Mouse (Mus musculus): ENCODE results near the gene Ipmk. TPM values are rescaled to one million over a fixed set of nuclear protein-coding genes. Genes with fewer than 3 reads are reported as not detected.
A peak's percentile ranks its signal among the peaks of the same experiment; 100 is the strongest.

Gene Ipmk
- polyA plus RNA-seq, 1 experiment from 2014 or later: 23.2 TPM

- Histone ChIP-seq H3K4me2 (replicated peaks) (no peak overlapping the region), H3K9ac (no peak overlapping the region), H3K36me3 (no peaks in the 10 kb centered on the region), H3K9me3 (no peaks in the 10 kb centered on the region), H3K4me1 (no peaks in the 10 kb centered on the region), H3K4me3 (no peak overlapping the region), H3K27me3 (replicated peaks) (no peaks in the 10 kb centered on the region), H3K27ac (no peak overlapping the region)
- WGBS: 69% methylated on average over 5 of the region's 5 CpGs
- no peak for ATAC-seq (ENCODE audit: low FRiP score, low read depth)
These were observed 62.4 kb downstream of the Ipmk start for GRCm38 (mm10) chr10:71409948-71410347.

- H3K27ac ChIP-seq: no peak overlapping the region
- H3K27me3 ChIP-seq (replicated peaks): no peaks in the 10 kb centered on the region
- no peaks in the 10 kb centered on the region for H3K9me3 ChIP-seq
- no peak for ATAC-seq (ENCODE audit: low FRiP score, low read depth)
- H3K4me1 ChIP-seq: no peaks in the 10 kb centered on the region
- 84% methylated on average over 12 of the region's 12 CpGs for WGBS
- no peak overlapping the region for H3K4me2 ChIP-seq (replicated peaks)
- no peaks in the 10 kb centered on the region for H3K36me3 ChIP-seq
- no peak overlapping the region for H3K4me3 ChIP-seq
- no peak overlapping the region for H3K9ac ChIP-seq
These were observed 65.8 kb downstream of the Ipmk start for GRCm38 (mm10) chr10:71413401-71413800.

DNA sequence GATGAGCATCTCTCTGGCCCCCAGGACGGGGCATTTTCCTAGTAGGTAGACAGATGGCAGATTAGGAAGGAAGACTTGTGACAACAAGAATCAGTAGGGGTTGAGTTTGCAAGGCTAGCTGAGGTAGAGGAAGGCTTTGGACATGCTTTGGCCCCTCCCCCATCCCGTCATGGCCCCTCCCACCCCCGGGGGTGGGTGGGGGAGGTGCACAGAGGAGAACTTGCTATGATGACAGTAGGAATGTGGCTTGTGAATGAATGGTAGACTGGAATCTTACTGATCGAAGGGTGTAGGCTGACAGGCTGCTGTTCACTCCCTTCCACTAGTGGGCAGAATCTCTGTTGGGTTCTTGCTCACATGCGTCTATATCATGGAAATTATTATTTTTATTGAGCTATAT, 74.0 kb downstream of the Ipmk start:
- H3K9ac ChIP-seq: no peak overlapping the region
- no peak overlapping the region for H3K27ac ChIP-seq
- H3K27me3 ChIP-seq (replicated peaks): no peaks in the 10 kb centered on the region
- no peak overlapping the region for H3K4me2 ChIP-seq (replicated peaks)
- ATAC-seq (ENCODE audit: low FRiP score, low read depth): no peak
- no peaks in the 10 kb centered on the region for H3K36me3 ChIP-seq
- WGBS: 61% methylated on average over 5 of the region's 5 CpGs
- H3K4me1 ChIP-seq: no peaks in the 10 kb centered on the region
- H3K4me3 ChIP-seq: no peak overlapping the region
- no peaks in the 10 kb centered on the region for H3K9me3 ChIP-seq

GRCm38 (mm10) chr10:71422047-71423037, 74.8 kb downstream of the Ipmk start:
- Histone ChIP-seq H3K9ac (no peak overlapping the region), H3K27me3 (replicated peaks) (no peaks in the 10 kb centered on the region), H3K4me2 (replicated peaks) (no peak overlapping the region), H3K27ac (no peak overlapping the region), H3K9me3 (no peaks in the 10 kb centered on the region), H3K36me3 (no peaks in the 10 kb centered on the region), H3K4me1 (no peaks in the 10 kb centered on the region), H3K4me3 (no peak overlapping the region)
- WGBS: 45% methylated on average over 14 of the region's 14 CpGs
- peak; percentile 44; the same call in 1 of the 2 replicates for ATAC-seq (ENCODE audit: low FRiP score, low read depth)

DNA sequence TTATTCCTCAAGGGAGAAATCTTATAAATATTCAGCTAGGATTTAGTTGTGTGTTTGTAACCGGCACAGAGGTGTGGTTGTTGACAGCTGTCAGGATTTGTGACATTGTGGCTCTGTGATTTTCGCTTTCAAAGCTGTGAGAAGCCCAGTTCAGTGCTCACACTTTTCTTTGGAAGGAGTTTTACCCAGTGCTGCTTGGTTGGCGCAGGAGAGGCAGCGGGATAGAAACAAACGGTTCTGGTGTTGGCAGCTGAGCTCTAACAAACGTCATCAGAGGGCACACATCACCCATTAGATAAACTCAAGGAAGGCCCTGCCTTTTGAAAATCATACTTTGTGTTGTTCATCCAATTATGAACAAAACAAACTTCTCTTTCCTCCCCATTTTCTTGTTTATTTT, 79.2 kb downstream of the Ipmk start:
- H3K27me3 ChIP-seq (replicated peaks): no peaks in the 10 kb centered on the region
- H3K4me3 ChIP-seq: no peak overlapping the region
- WGBS: 79% methylated on average over 6 of the region's 6 CpGs
- H3K9me3 ChIP-seq: no peaks in the 10 kb centered on the region
- no peak overlapping the region for H3K27ac ChIP-seq
- no peaks in the 10 kb centered on the region for H3K4me1 ChIP-seq
- no peaks in the 10 kb centered on the region for H3K36me3 ChIP-seq
- H3K9ac ChIP-seq: no peak overlapping the region
- no peak overlapping the region for H3K4me2 ChIP-seq (replicated peaks)
- ATAC-seq (ENCODE audit: low FRiP score, low read depth): no peak

GRCm38 (mm10) chr10:71427381-71427780, 79.8 kb downstream of the Ipmk start:
- no peak for ATAC-seq (ENCODE audit: low FRiP score, low read depth)
- Histone ChIP-seq H3K4me2 (replicated peaks) (no peak overlapping the region), H3K36me3 (no peaks in the 10 kb centered on the region), H3K4me3 (no peak overlapping the region), H3K4me1 (no peaks in the 10 kb centered on the region), H3K27me3 (replicated peaks) (no peaks in the 10 kb centered on the region), H3K9me3 (no peaks in the 10 kb centered on the region), H3K27ac (no peak overlapping the region), H3K9ac (no peak overlapping the region)
- WGBS: 82% methylated on average over 10 of the region's 10 CpGs

DNA sequence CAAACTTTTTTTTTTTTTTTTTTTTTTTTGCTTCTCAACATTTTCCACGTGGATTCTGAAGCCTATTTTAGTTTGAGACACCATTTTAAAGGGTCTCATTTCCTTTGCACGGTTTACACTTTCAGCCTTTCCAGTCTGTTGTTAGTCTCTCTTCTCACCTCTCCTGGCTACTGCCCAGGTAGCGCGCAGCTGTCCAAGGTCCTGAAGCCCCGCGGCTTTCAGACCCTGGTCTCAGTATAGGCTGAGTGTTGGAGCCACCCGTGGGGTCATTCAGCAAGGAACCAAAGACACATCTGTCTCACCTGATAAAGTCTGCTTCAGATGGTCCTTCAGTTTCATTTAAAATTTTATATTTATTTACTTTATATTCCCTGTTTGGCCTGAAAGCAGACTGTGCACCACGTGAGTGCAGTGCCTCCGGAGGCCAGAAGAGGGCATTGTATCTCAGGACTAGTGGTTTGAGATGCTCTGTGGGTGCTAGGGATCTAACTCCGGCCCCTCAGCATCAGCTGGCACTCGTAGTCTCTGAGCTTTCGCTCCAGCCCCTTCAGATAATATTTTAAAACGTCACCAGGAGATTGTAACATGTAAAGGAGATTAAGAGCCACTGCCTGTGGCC, 80.8 kb downstream of the Ipmk start:
- no peak for ATAC-seq (ENCODE audit: low FRiP score, low read depth)
- WGBS: 65% methylated on average over 13 of the region's 13 CpGs

GRCm38 (mm10) chr10:71430661-71431060, 83.1 kb downstream of the Ipmk start:
- WGBS: 94% methylated on average over 6 of the region's 6 CpGs
- no peaks in the 10 kb centered on the region for H3K9me3 ChIP-seq
- no peaks in the 10 kb centered on the region for H3K36me3 ChIP-seq
- H3K4me3 ChIP-seq: no peak overlapping the region
- H3K27me3 ChIP-seq (replicated peaks): no peaks in the 10 kb centered on the region
- no peak overlapping the region for H3K4me2 ChIP-seq (replicated peaks)
- no peak for ATAC-seq (ENCODE audit: low FRiP score, low read depth)
- H3K27ac ChIP-seq: no peak overlapping the region
- no peaks in the 10 kb centered on the region for H3K4me1 ChIP-seq
- H3K9ac ChIP-seq: no peak overlapping the region

More for the DNA sequence above, 80.8 kb downstream of the Ipmk start:
- Histone ChIP-seq H3K9ac (no peak overlapping the region), H3K27me3 (replicated peaks) (no peaks in the 10 kb centered on the region), H3K9me3 (no peaks in the 10 kb centered on the region), H3K36me3 (no peaks in the 10 kb centered on the region), H3K27ac (no peak overlapping the region), H3K4me1 (no peaks in the 10 kb centered on the region), H3K4me2 (replicated peaks) (no peak overlapping the region), H3K4me3 (no peak overlapping the region)

GRCm38 (mm10) chr10:71443086-71443485, 95.5 kb downstream of the Ipmk start:
- no peak overlapping the region for H3K27ac ChIP-seq
- 0 out of 2 replicates have a peak, but pooled peaks cover 3% of the 10 kb centered on the region for H3K9me3 ChIP-seq
- H3K36me3 ChIP-seq: no peaks in the 10 kb centered on the region
- ATAC-seq (ENCODE audit: low FRiP score, low read depth): no peak
- H3K9ac ChIP-seq: no peak overlapping the region
- no peaks in the 10 kb centered on the region for H3K4me1 ChIP-seq
- no peak overlapping the region for H3K4me2 ChIP-seq (replicated peaks)
- no peak overlapping the region for H3K4me3 ChIP-seq
- H3K27me3 ChIP-seq (replicated peaks): no peaks in the 10 kb centered on the region

DNA sequence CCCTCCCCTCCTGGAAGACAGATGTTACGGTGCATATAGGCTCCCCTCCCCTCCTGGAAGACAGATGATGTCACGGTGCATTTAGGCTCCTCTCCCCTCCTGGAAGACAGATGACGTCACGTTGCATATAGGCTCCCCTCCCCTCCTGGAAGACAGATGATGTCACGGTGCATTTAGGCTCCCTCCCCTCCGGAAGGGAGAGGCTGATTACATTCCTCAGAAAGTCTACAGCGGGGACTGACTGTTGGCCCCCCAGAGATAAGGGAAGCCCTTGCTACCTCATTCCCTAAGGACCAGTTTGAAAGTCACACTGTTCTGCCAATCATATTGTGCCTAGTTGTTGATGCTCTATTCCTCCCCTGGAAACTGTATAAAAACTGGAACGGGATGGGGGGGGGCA, 100.1 kb downstream of the Ipmk start:
- no peak overlapping the region for H3K4me2 ChIP-seq (replicated peaks)
- no peaks in the 10 kb centered on the region for H3K4me1 ChIP-seq
- no peak overlapping the region for H3K27ac ChIP-seq
- ATAC-seq (ENCODE audit: low FRiP score, low read depth): no peak
- H3K36me3 ChIP-seq: no peaks in the 10 kb centered on the region
- no peaks in the 10 kb centered on the region for H3K27me3 ChIP-seq (replicated peaks)
- 61% methylated on average over 8 of the region's 8 CpGs for WGBS
- H3K4me3 ChIP-seq: no peak overlapping the region
- no peaks in the 10 kb centered on the region for H3K9me3 ChIP-seq
- no peak overlapping the region for H3K9ac ChIP-seq

DNA sequence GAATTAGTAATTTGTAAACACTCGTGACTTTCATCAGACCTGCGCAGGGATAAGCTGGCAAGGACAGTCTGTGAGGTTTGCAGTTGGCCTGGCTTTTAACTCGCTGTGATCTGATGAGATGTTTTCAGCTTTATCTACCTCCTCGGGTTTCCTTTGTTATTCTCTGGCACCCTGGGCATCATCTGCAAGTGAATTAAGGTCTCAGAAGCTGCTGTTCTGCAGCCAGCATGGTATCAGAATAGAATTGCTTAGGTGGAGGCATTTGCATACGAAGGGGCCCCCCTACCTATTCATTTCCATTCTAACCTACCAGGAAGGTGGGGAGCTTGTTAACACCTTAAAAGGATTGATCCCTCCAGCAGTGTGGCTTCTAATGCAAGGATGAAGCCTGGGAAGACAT, 100.7 kb downstream of the Ipmk start:
- whole genome bisulfite sequencing: 79% methylated on average over 5 of the region's 5 CpGs
- no peak for ATAC-seq (ENCODE audit: low FRiP score, low read depth)
- Histone ChIP-seq H3K27me3 (replicated peaks) (no peaks in the 10 kb centered on the region), H3K4me2 (replicated peaks) (no peak overlapping the region), H3K9ac (no peak overlapping the region), H3K9me3 (no peaks in the 10 kb centered on the region), H3K4me3 (no peak overlapping the region), H3K36me3 (no peaks in the 10 kb centered on the region), H3K4me1 (no peaks in the 10 kb centered on the region), H3K27ac (no peak overlapping the region)

DNA sequence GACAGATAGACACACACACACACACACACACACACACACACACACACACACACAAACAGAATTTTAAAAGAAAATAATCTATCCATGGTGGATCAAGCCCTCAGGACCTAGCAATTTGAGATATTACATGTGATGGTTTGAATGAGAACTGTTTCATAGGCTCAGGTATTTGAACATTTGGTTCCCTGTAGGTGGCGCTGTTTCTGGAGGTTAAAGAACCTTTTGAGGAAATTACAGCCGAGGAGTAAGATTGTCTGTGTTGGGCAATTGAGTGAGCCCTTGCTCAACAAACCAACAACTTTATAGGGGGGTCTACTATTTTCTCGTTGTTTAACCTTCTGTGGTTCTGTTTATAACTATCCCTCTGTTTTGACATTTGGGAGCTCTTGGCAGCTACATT, 107.8 kb downstream of the Ipmk start:
- WGBS: 82% methylated on average over 3 of the region's 3 CpGs
- Histone ChIP-seq H3K4me1 (no peaks in the 10 kb centered on the region), H3K27me3 (replicated peaks) (no peaks in the 10 kb centered on the region), H3K36me3 (no peaks in the 10 kb centered on the region), H3K4me3 (no peak overlapping the region), H3K9me3 (no peaks in the 10 kb centered on the region), H3K4me2 (replicated peaks) (no peak overlapping the region), H3K27ac (no peak overlapping the region), H3K9ac (no peak overlapping the region)
- no peak for ATAC-seq (ENCODE audit: low FRiP score, low read depth)

Data from neural tube, embryonic 12.5 days (tissue).